Mouse (Mus musculus) cerebellum, adult (tissue): ENCODE results near the gene Rnf212.
"Not testable (repeated sequence)": the region's sequence is repeated elsewhere in the genome, so short reads cannot be mapped to it uniquely, and the experiment has no call there.

ENCODE experiments used
- ATAC-seq: cut with Nextera tagmentation; 2 replicates; pipeline ENCODE4 v1.9.2; 2017; ENCODE audit warnings: mild to moderate bottlenecking, moderate library complexity, mixed read lengths; ENCODE audit not compliant: insufficient number of reproducible peaks, low FRiP score, low TSS enrichment

Gene Rnf212

GRCm38 (mm10) chr5:108774630-108775306 lies at the start of gene Rnf212:
TSS of gene Rnf212 (minus strand) at chr5:108774982.
- no peak for ATAC-seq

- ATAC-seq: no peak
These were observed 48.5 kb upstream of the Rnf212 start for GRCm38 (mm10) chr5:108823276-108823675.

- ATAC-seq: not testable (repeated sequence)
These were observed 34.0 kb upstream of the Rnf212 start, which contains the start of gene Vmn2r8 for GRCm38 (mm10) chr5:108808750-108809149. TSS of gene Vmn2r8 (minus strand) at chr5:108808850.

GRCm38 (mm10) chr5:108803646-108804045 lies 28.9 kb upstream of the Rnf212 start:
- no peak for ATAC-seq

- ATAC-seq: not testable (repeated sequence)
These were observed 20.5 kb upstream of the Rnf212 start, which contains the start of gene Tmed11 for GRCm38 (mm10) chr5:108795263-108795662. TSS of gene Tmed11 (minus strand) at chr5:108795363.

- not testable (repeated sequence) for ATAC-seq
These were observed 15.6 kb upstream of the Rnf212 start for GRCm38 (mm10) chr5:108790385-108790784.

GRCm38 (mm10) chr5:108760002-108760401 lies 14.8 kb downstream of the Rnf212 start:
- no peak for ATAC-seq

GRCm38 (mm10) chr5:108758396-108758795 lies 16.4 kb downstream of the Rnf212 start:
- no peak for ATAC-seq

- not testable (repeated sequence) for ATAC-seq
These were observed 23.5 kb downstream of the Rnf212 start for GRCm38 (mm10) chr5:108751258-108751657.

- no peak for ATAC-seq
These were observed 24.2 kb downstream of the Rnf212 start for GRCm38 (mm10) chr5:108750328-108751210.

- ATAC-seq: no peak
These were observed 30.2 kb downstream of the Rnf212 start for GRCm38 (mm10) chr5:108744629-108745028.

- ATAC-seq: no peak
These were observed 30.9 kb downstream of the Rnf212 start for GRCm38 (mm10) chr5:108743856-108744255.

GRCm38 (mm10) chr5:108742596-108742995 lies 32.2 kb downstream of the Rnf212 start:
- ATAC-seq: no peak

- ATAC-seq: no peak
These were observed 32.9 kb downstream of the Rnf212 start for GRCm38 (mm10) chr5:108741844-108742243.

- no peak for ATAC-seq
These were observed 47.4 kb downstream of the Rnf212 start for GRCm38 (mm10) chr5:108727425-108727824.

GRCm38 (mm10) chr5:108726557-108727248 lies 48.1 kb downstream of the Rnf212 start:
- ATAC-seq: peak; percentile 66; the same call in 1 of the 2 replicates

GRCm38 (mm10) chr5:108724006-108724405 lies 50.8 kb downstream of the Rnf212 start:
- no peak for ATAC-seq

- no peak for ATAC-seq
These were observed 55.0 kb downstream of the Rnf212 start for GRCm38 (mm10) chr5:108719761-108720160.

GRCm38 (mm10) chr5:108718051-108718450 lies 56.7 kb downstream of the Rnf212 start:
- ATAC-seq: no peak

- ATAC-seq: no peak
These were observed 58.8 kb downstream of the Rnf212 start for GRCm38 (mm10) chr5:108715974-108716373.

GRCm38 (mm10) chr5:108714149-108714548 lies 60.6 kb downstream of the Rnf212 start:
- ATAC-seq: peak; percentile 64; the same call in 1 of the 2 replicates
